Mouse (Mus musculus): ENCODE measurements around the gene Rnf146.
A peak's percentile ranks its signal among the peaks of the same experiment; 100 is the strongest.
"Not testable (repeated sequence)": the region's sequence is repeated elsewhere in the genome, so short reads cannot be mapped to it uniquely, and the experiment has no call there.

Gene Rnf146

DNA sequence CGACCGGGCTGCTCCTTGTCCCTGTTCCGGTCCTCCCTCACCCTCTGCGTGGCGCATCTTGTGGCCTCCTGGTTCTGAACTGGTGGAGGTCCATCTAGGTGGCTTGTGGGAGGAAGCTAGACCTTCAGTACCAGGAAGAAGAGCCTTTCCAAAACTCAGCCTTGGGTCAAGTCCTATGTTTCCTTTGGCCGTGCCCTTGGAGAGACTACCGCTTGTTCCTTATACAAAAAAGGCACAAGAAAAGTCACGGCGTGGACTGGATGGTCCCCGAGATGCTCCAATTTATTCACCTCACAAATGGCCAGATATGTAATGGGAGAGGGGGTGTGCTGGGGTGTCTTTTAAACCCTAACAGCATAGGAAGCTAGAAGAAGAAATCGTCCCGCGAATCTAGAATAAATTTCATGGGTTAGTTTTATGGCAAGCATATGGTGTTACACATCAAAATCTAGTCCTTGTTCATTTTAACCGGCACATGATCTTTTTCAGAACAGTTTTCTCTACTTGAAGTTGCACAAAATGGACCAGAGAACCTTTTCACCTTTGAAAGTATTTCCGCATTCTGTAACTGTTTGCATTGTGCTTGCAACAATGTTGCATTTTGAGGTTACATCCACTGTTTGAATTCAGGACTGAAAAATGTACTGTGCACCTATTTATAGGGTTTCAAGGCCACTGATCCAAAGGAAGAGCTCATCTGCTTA, at the start of gene Rnf146:
TSS of gene Rnf146 (minus strand) at position 246 of the 704 bp plus-strand sequence.
- no peak for DNase-seq (ENCODE audit: low spot score)

DNA sequence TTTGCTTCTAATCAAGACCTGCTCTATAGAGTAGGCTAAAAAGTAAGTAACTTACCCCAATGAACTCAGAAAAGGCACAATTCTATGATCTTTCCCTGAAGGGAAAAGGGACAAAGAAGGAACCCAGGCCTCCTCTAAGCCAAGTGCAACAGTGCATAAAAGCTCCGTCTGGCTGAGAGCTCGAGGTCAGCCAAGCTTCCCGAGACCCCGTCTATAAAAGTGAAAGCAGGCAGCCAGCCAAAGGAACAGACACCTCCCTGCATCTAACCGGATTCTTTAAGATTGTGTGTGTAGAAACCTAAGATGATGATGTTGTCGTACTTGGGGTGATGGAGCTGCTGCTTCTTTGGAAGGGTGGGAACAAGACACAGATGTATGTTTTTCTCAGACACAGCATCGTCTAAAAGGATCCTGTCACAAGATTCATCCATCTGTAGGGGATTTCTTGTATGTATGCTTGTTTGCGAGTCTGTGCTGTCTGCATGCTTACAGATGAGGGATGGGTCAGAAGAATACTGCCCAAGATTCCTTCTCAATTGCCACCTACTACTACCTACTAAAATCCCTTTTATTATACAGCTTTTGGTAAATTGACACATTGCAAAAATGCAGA, 40.5 kb upstream of the Rnf146 start:
- no peak for DNase-seq (ENCODE audit: low spot score)

DNA sequence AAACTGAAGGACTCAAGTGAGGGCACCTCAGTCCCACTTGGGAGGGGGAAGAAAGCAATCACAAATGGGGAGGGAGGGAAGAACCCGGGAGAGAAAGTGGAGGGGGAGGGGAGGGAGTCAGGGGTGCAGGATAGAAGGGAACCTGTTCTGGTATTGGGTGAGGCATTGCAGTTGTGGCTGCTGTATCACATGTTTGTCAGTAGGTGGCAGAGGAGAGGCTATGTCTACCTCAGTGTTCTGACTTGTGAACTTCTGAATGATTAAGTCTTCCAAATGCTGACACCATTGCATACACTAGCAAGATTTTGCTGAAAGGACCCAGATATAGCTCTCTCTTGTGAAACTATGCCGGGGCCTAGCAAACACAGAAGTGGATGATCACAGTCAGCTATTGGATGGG, 32.6 kb upstream of the Rnf146 start:
- not testable (repeated sequence) for DNase-seq (ENCODE audit: low spot score)

DNA sequence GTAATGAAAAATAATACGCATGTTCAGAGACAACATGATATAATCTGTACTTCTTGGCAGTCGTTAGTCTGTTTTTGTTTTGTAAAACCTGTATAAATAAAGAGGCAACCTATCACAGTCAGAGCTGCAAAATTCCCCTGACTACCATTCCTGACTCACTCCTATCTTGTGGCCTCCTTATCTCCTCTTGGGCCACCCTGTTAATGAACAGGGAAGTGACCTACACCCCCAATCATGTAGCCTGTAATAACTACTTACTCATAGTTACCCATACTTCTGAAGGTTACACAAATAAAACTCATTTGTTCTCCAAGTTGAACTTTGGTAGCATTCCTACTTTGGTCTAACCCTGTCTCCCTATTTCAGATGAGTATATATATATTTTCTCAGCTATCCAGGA, 19.3 kb upstream of the Rnf146 start:
- DNase-seq (ENCODE audit: low spot score): no peak

DNA sequence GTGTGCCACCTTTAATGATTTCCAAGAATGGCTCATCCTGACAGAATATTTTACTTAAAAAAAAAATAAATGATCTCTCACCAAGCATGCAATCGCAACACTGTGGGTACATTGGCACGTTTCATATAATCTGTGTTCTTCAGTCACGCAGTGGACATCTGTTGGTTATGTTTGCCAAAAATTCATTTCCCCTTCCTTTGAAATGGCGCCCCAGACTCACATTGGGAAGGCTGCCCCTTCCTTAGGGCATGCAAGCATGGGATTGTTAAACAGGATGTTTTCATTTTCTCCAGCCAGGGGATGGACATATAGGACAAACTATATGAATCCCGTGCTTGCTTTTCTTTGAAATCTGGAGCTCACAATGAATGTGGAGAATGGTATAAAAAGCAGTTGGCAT, 11.8 kb upstream of the Rnf146 start:
- no peak for DNase-seq (ENCODE audit: low spot score)

DNA sequence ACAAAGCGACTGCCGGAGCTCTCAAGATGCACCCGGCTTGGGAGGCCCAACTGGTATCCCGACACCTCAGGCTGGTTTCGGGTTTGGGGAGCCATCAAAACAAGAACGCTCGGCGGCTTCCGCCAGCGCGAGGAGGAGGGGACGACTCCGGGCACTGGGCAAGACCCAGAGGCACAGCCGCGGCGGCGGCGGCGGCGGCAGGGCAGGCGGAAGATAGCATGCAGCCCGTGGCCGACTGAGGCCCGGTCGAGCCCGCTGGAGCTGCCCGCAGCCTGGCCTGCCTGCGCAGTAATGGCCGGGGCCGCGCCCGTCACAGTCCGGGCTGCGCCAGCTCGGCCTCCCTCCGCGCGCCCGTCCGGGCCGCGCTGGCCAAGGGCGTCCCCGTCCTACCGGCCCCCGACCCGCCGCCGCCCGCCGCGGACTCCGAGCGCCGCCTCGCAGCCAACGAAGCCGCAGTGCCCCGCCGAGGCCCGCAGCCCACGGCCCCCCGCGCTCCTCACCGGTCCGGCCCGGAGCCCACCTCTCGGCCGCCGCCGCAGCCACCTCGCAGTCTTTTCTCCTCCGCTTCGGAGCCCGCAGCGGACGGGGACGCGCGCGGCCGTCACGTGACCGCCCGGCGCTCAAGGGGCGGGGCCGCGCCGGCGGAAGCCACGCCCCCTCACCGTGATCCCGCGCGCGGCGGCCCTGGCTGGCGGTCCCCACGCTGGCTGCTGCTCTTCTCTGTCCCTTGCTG, 612 bp downstream of the Rnf146 start:
- peak; percentile 87 for DNase-seq (ENCODE audit: low spot score)

DNA sequence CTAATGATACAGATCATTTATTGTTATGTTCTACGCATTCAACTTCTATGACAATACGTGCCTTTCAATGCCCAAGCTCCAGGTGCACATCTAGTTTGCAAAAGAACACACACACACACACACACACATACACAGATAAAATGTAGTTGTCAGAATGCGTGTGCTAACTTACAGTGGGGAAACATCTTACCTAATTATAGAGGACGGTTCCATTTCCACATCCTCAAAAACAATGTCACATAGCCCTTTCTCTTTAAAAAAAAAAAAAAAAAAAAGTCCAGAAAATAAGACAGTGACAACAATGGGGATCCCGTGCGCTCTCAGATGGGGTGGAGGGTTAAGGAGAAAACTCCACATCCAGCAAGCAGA, 1.2 kb downstream of the Rnf146 start:
- DNase-seq (ENCODE audit: low spot score): no peak

DNA sequence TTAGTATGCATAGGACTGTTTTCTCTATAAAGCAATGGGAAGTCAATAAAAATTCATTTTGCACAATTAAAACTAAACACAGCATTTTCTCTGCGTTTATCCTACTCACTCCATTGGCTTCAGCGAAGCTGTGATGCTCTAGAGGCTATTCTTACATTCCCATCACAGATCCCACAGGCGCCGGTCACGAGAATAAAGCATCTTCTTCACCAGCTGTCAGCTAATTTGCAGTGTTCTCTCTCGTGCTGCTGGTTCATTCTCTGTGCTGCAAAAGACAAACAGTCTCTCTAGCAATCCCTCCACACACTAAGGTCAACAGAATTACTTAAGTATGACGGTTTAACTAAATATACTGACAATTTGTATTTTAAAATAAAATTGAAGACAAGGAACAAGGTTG, 8.1 kb downstream of the Rnf146 start:
- DNase-seq (ENCODE audit: low spot score): no peak

DNA sequence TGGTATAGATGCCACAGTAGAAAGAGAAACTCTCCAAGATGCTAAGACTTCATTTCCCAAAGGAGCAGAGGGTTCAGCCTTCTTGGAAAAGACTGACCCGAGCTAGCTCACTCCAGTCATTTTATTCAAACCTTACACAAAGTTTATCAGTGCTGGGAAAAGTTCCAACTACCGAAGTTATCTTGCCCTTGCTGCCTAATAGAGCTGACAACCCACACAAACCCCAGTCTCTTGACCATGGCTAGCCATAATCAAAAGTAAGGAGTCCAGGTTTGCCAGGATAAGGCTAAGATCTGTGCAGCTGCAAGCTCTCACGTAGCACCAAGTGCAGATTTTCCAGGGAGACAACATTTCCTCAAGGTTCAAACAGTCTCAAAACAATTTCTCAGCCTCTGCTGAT, 9.7 kb downstream of the Rnf146 start:
- no peak for DNase-seq (ENCODE audit: low spot score)

DNA sequence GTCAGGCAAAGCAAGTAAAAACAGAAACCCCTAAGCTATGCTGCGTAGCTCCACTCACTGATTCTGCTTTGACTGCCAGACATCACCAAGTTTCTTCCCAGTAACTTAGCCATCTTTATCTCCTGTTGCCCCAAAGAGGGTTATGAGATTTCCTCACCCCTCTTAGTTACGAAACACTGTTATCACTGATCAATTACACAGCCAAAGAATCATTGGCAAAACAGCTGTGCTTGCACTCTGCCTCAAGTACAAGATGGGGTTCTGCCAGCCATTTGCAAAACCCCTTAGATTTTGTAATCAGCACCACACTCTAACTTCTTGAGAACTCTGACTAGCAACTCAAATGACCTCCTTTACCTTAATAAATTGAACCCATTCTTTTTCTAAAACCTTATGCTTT, 10.8 kb downstream of the Rnf146 start:
- no peak for DNase-seq (ENCODE audit: low spot score)

DNA sequence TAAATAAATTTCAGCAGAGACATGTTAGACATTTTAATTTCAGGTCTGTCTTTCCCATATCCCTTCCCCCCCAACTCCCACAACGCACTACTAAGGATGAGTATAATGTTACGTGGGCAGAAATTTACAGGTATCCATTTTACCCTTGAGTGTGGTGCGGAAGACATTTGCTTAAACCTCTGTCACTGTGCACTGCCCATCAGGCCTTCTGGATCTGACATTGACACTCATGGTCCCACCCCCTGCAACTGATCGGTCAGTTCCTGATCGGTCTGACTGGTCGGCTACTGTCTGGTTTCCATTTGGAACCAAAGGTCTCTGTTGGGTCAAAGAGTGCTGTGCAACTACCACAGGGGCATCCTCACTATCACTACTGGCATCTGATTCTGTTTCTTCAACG, 15.6 kb downstream of the Rnf146 start:
- no peak for DNase-seq (ENCODE audit: low spot score)

DNA sequence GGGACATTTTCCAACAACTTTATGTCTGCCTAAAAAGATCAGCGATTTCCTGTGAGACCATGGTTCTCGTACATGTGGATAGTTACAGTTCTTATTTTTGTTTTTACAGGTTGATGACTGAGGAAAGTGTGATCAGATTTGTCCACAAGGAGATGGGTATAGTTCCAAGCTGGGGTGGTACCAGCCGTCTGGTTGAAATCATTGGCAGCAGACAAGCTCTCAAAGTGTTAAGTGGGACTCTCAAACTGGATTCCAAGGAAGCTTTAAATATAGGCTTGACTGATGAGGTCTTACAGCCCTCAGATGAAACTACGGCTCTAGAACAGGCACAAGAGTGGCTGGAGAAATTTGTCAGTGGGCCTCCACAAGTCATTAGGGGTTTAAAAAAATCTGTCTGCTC, 18.0 kb downstream of the Rnf146 start:
- no peak for DNase-seq (ENCODE audit: low spot score)

DNA sequence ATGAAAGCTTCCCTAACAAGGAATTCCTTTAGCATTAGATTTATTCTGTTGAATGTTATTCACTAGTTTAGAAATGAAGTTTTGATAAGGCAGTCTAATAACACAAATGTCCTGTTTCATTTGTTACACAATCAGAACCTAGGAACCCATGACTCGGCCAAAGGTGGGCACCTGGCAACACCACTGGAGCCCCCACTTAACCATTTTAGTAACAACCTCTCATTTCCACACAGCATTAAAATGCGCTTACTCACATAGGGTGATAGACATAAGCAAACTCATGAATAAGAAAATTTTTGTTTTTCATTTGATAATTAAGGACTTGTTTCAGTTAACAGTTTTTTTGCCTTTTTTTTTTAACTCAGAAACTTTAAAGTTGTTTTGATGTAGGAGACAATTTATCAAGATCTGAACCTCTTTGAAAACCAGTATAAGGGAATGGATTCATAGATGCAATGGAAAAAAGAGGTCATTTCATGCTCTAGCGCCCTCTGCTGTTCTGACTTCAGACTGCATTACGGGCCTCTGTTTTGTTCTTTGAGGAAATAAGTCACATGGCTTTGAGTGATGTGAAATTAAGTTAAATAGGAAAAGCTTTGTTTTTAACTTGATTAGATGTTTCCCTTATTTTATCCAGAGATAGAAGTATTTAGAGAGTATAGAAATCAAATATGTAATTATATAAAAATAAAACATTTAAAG, 23.7 kb downstream of the Rnf146 start:
- DNase-seq (ENCODE audit: low spot score): no peak

DNA sequence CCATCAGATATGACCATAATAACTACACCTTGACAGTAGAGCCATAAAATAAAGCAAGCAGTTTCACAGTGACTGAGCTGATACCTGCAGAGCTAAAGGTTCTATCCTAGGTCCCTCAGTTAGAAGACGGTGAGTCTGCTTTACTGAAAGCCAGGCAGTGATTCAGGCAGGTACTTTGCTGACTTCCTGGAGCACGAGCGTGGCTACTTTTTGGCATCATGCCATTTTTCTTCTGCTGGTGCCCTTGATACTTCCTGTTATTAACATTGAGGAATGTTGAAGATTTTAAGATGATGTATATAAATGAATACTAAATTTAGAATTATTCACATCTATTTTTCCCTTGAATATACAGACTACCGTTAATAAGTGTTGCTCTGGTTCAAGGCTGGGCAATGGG, 28.4 kb downstream of the Rnf146 start:
- DNase-seq (ENCODE audit: low spot score): no peak

DNA sequence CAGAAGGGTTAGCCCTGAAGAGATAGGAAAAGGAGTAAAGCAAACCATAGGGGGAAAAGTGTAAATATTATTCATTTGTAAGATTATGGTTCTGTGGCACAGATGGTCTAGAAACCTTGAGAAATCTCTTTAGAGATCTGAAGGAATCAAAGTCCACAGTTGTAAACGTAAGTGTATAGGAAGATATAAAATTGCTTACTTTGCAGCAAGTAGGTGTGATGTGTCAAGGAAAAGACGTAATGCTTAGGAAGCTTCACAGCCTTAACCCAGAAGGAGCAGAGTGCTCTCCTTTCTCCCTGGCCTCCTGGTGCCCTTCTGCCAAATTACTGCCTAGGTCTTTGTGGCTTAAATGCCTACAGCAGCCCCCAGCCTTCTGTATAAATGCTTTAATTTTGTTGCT, 37.4 kb downstream of the Rnf146 start:
- no peak for DNase-seq (ENCODE audit: low spot score)

DNA sequence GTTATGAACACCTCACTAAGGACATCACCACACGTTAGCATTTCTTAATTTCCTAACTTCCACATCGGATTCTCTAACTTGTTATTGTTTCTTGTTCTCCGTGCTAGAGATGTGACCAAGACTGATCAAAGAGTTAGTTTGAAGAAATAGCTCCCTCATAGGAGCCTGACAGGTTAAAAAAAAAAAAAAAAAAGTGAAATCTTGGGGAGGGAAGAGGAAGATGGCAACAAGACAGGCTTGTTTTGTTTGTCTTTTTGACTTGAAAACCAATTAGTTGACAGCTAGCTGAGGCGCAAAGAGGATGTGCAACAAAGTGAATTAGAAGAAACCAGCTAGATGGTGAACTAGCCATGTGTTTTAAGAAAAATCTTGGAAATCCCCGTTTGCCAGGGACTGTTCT, 48.3 kb downstream of the Rnf146 start:
- no peak for DNase-seq (ENCODE audit: low spot score)

DNA sequence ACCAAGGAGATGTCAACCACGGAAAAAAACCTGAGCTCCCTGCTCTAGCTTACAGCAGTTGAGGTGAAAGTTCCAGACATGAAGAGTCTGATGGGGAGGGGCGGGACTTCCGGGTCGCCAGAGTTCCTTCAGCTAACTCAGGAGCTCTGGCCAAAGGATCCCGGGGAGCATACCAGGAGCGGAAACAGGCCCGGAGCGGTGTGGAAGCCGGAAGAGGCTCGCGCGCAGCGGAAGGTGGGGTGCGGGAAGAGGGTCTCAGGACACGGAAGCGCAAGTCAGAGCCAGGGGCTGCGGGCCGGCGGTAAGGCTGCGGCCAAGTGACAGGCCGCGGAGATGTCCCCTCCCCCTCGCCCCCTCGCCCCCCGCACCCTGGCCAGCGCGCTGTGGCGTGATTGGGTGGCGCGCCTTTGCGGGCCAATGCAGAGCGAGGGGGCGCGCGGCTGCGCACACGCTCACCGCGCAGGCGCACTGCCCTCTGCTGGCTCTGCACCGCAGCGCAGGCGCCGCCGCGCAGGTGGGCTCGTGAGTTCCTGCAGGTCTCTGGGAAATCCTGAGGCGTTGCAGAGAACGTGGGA, 49.1 kb downstream of the Rnf146 start, which contains the start of gene Echdc1:
TSS of gene Echdc1 (plus strand) at position 103 of the 575 bp plus-strand sequence.
- DNase-seq (ENCODE audit: low spot score): peak; percentile 64

DNA sequence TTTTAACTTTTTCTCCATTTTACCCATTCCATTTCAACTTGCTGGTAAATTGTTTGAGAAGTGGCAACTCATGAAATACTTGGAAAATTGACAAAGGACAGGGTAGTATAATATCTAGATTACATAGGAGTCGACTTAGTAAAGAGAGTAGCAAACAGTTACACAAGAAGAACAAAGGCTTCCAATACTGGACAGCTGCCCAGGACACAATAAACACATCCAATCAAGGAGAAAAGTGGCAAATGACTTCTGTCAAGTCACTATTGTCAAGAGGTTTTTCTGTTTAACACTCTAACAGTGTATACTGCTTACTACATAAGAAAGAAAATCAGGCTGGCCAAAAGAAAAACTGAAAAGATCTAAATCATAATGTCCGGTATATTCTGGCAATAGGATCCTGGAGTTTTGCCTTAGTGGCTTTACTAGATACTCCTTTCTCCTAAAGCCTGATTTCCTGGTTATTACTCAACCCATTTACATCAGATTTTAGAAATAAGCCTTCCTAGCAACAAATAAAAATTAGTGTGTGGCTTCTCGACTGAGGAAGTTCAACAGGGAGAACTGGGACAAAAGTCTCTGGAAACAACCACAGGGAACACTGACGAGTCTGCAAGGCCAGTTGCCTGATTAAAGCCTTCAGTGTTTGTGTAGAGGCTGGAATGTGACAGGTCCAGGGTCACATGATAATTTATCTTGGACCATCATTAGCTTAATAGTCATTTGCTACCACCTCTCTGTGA, 50.6 kb downstream of the Rnf146 start:
- DNase-seq (ENCODE audit: low spot score): no peak

DNA sequence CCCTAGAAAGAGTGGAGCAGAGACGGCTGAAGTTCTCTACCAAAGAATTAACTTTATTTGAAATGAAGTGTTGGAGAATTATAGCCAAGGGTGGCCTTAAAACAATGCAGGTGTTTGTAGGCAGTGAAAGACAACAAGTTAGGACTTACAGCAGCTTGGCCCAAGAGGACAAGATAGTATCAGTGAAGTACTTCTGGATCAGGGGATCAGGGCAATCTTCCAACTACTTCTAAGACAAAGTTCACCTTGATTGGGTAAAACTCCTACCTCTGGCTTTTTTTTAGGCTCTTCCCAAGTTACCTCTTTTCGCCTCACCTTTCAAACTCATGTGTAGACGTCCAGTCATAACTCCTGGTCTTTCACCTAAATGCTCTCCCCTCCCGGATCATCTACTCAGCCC, 60.0 kb downstream of the Rnf146 start:
- DNase-seq (ENCODE audit: low spot score): no peak

All from ovary, postnatal 10 days (tissue).